Mouse (Mus musculus) activated CD4-positive, CD25-positive, alpha-beta regulatory T cell, adult 4 months (primary cell): Measurements from ENCODE around the gene Bfsp2. TPM values are rescaled to one million over a fixed set of nuclear protein-coding genes. Genes with fewer than 3 reads are reported as not detected.
A peak's percentile ranks its signal among the peaks of the same experiment; 100 is the strongest.

Experiments used
- ATAC-seq: one replicate; pipeline ENCODE4 v1.8.0; 2017
- polyA plus RNA-seq, 2 experiments: library from polyadenylated mRNA; unstranded; fragments of 100-300 nt; shearing (Covaris generic); gene quantifications; one replicate each; pipeline ENCODE4 v1.2.1; 2017

The Bfsp2 gene
- polyA plus RNA-seq, 2 experiments from 2014 or later: 0.97 to 2.4 TPM

DNA sequence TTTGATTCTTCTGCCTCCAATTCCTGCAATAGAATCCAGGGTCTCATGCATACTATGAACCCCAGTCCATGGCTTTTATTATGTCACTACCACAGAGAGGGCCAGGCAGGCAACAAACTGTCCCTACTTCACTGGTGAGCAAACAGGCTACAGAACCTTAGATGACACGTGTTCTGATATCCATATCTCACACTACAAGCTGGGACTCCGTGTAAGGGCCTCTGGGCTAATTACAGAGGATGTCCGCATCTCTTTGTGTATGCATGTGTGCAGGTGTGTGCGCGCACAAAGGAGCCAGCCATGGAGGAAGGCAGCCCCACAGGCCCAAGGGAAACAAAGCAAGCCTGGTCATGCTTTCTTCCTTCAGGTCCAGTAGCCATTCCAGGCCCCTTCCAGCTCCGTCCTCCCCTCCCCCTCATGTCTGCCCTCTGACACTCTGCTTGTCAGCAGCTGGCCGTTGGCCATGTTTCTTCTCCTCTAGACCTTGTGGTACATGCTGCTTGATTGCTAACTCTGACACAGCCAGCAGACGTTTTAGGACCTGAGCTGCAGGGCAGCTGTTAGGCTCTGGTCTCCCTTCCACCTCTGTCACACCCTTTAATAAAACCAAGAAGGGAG lies 492 bp upstream of the Bfsp2 start:
- ATAC-seq: no peak

DNA sequence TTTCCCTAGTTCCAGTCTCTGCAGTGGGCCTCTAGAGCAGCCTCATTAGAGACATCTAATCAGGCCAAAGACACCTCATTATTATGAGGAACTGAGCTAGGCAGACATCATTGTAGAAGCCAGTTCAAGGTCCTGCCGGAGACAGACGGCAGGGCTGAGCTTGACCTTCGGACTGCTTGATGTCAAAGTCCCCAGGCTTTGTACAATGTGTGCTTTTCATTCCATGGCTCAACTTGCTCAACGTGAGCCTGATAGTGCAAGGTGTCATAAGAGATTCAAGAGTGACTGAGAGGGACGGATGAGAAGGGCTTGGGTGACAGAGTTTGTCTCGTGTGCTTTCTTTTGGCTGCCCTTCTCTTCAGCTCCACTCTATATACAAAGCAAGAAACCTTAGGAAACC lies 4.8 kb downstream of the Bfsp2 start:
- no peak for ATAC-seq

- ATAC-seq: no peak
Observed at GRCm38 (mm10) chr9:103473915-103474688, 6.1 kb downstream of the Bfsp2 start.

DNA sequence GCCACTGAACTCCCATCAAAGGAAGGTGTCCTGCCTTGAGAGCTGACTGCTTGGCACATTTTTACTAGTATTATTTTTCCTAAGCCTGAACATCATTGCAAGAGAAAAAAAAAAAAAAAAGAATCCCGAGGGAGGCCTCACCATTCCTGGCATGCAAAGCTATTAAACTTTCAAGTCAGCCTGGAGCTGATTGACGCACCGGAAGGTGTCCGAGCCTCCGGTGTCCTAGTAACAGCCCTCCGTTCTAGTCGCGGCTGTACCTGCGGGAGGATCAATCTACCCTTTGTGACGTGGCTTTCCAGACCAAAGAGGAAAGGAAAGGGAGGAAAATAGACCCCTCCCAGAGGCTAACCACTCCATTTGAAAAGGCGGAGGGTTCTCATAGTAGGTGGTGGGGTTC lies 8.4 kb downstream of the Bfsp2 start:
- no peak for ATAC-seq

DNA sequence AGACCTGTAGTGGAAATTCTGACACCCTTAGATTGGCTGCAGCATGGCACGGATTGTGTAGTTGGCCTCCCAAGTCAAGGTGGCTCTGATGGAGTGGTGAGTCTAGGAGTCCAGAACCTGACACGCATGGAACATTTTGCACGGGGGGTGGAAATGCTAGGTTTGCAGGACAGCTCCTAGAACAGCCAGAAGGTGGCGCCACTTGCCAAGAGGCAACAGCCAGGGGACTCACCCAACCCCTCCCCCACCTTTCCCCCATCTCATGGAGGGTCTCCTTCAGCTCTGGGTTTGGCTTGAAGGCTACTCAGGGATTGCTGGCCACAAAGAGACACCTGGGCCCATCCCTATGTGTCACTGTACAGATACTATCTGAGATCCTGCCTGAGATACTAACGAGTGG lies 10.7 kb downstream of the Bfsp2 start:
- ATAC-seq: no peak

DNA sequence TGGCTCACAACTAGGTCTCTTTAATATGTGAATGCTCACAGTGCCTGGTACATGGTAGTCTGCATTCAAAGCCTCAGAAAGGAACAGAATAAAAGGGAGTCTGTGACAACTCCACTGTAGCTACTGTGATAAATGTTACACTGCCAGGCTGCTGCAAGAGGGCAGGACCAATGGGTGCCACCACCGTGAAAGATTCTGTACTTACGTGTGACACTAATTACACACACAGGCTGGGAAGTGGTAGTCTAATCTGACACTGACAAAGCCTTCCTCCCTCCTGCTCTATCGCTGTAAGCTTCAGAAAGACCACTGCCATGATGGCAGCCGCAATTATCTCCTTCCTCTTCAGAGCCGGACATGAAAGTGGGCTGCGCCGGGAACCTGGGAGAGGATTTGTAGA lies 11.3 kb downstream of the Bfsp2 start:
- no peak for ATAC-seq

DNA sequence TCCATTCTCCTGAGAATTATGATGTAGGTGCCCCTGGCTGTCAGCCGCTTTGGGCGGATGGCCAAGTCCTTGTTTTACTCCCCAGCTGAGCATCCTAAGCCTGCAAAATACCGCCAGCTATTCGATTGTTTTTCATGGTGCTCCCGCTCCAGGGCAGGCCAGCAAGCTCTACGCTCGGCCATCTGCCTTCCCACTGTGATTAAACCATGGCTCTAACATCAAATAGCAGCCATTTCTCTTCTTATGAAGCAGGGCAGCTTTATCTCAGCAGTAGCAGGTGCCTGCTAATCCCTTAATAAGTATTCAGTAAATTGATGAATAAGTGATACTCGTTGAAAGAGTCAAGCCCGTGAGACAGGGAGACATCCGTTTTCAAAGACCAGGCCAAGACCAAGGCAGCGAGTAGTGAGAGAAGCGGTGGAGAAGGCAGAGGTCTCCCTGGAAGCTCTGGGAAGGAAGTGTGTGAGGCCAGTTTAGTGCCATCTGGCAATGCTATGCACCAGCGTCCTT lies 14.5 kb downstream of the Bfsp2 start:
- no peak for ATAC-seq

GRCm38 (mm10) chr9:103465293-103465692 lies 14.9 kb downstream of the Bfsp2 start:
- no peak for ATAC-seq

GRCm38 (mm10) chr9:103463833-103464232 lies 16.4 kb downstream of the Bfsp2 start:
- no peak for ATAC-seq

DNA sequence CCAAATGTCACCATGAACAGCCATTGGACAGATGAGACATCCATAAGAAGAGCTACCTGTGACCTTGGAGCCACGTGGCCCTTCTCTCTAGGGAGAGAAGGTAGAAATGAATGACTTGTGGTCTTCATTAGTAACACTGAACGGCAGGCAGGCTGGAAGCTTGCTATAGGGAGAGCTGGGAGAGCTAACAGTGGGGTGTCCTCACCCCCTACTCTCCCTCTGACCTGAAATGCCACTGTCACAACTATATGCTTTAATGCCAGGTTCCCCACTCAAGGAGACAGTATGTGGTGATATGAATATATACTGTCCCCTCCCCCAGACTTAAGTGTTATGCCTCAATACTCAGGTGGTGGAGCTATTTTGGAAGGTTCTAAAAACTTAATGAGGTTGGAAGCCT lies 20.4 kb downstream of the Bfsp2 start:
- no peak for ATAC-seq

DNA sequence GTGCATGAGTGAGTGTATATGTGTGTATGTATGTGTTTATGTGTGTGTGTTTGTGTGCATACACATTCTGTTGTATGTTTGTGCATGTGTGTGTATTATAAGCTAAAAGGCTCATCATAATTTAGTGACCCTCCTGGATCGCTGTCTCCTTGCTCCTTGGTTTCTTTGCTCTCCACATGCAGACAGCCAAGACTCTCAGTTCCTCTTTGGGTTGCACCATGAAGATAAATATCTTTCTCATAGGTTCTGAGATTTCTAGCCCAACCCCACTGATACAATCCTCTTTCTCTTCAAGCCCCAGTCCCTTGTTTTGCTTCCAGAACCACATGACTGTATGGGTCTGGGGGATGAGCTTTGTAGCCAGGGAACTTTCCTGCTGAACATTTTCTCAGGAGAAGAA lies 20.9 kb downstream of the Bfsp2 start:
- no peak for ATAC-seq

DNA sequence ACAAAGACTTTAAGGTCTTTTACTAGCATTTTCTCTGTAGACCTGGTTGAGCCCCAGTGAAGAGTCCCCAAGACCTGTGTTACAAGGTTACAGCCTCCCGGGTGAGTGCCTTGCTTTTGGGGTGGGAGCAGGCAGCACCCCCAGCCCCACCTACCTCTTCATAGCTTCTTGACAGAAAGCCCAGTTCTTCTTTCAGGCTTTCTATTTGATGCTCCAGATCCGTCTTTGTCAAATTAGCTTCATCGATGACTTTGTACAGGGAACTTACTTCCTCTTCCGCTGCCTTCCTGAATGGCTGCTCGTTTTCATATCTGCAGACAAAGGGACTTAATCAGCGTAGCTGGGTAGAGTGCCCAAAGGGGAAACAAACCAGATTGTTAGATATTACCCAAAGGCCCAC lies 30.6 kb downstream of the Bfsp2 start:
- no peak for ATAC-seq

DNA sequence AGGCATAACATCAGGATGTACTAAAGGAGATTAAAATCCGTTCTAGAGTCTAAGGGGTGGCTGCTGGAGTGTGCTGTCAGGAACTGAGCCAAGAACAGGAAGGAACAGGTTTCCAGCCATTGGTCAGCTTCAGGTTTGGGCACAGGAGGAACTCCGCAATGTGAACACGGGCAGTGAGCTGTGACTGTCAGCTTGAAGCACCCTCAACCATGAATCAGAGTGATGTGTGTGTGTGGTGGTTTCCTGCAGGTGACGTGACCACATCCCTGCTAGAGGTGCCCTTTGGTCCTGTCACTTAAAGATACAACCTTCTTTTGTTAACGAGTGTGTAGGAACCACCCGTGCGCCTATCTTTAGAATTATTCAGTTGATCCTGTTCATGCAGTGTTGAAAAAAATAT lies 31.1 kb downstream of the Bfsp2 start:
- peak; percentile 75 for ATAC-seq

DNA sequence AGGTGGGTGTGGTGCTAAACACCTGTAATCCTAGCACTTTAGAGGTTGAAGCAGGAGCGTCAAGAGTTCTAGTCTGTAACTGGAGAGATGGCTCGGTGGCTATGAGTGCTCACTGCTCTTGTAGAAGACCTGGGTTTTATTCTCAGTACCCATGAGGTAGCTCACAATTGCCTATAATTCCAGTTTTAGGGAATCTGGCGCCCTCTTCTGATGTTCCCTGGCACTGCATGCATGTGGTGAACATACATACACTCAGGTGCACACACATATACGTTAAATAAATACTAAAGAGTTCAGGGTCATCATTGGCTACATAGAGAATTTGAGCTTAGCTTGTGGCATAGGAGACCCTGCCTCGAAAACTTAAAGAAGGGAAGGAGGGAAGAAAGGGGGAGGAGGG lies 35.6 kb downstream of the Bfsp2 start:
- ATAC-seq: no peak

- ATAC-seq: no peak
Observed at GRCm38 (mm10) chr9:103443824-103444185, 36.4 kb downstream of the Bfsp2 start.

DNA sequence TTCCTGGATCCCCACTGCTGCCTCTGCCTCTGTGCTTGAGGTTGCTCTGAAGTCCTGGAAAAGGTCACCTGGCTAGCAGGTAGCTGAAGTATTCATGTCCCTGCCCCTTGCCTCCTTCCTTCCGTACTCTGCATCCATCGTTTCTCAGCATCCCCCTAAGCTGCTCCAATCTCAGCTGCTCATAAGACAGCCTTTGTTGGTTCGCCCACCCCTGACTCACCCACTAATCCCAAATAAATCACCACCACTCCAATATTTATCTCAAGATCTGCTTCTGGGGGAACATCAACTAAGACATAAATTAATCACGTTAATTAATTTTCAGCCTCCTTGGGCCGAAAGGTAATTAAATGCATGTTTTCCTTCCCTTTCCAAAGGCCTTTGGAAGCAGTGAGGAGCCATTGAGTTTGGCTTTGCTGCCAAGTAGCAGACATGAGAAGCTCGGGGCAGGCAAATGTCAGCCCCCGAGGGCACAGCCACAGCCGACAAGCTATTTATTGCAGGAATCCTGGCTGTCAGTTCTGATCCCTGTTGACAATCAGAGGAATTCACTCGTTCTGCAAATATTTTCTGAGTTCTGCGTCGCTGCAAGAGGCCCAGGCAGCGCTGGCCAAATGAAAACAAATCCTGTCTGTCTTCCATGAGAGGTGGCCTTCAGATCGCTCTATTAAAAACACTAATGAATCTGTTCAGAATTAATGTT lies 36.9 kb downstream of the Bfsp2 start:
- ATAC-seq: no peak

DNA sequence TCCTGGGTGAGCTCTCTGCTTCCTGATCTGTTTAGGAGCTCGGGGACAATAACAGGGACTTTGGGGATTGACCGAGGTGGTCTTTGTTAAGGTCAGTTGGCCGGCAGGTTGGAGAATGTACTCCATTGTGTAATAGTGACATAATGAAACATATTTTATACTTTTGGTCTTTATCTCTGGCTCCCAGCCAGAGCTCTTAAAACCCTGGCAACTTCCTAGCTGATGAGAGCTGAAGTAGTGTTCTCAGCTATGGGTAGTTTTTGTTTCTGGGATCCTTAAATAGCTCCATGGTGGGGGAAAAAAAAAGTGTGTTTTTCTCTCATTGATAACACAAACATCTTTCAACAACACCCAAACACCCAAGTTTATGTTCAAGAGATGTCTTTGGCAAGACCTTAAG lies 39.6 kb downstream of the Bfsp2 start:
- no peak for ATAC-seq

GRCm38 (mm10) chr9:103437104-103437503 lies 43.1 kb downstream of the Bfsp2 start:
- ATAC-seq: no peak

GRCm38 (mm10) chr9:103434116-103434515 lies 46.1 kb downstream of the Bfsp2 start:
- peak; percentile 45 for ATAC-seq

- ATAC-seq: peak; percentile 75
Observed at GRCm38 (mm10) chr9:103432122-103432778, 48.0 kb downstream of the Bfsp2 start.

GRCm38 (mm10) chr9:103431718-103432117 lies 48.5 kb downstream of the Bfsp2 start:
- ATAC-seq: no peak

GRCm38 (mm10) chr9:103430431-103431220 lies 49.6 kb downstream of the Bfsp2 start:
- ATAC-seq: no peak
